Mouse (Mus musculus) cerebellum, postnatal 14 days (tissue): ENCODE data around the gene Gca.
A peak's percentile ranks its signal among the peaks of the same experiment; 100 is the strongest.

Source experiments
- DNase-seq, 2 experiments: peaks; one replicate each; pipeline ENCODE4 v3.0.0; 2021; ENCODE audit warnings: mixed read lengths in 2 of 2

The Gca gene

GRCm38 (mm10) chr2:62664135-62664670, at the start of gene Gca:
Gene Gca (plus strand): TSS chr2:62664285.
- peak; percentile 87 to 94 for DNase-seq

- no peak for DNase-seq
Measured at GRCm38 (mm10) chr2:62618934-62619341, 45.1 kb upstream of the Gca start.

GRCm38 (mm10) chr2:62619679-62620078, 44.4 kb upstream of the Gca start:
- DNase-seq, result no peak

- DNase-seq, result peak in 1 of 2 experiments; percentile 13
Measured at GRCm38 (mm10) chr2:62623024-62623441, 41.1 kb upstream of the Gca start.

GRCm38 (mm10) chr2:62627728-62628127, 36.4 kb upstream of the Gca start:
- peak; percentile 16 to 51 for DNase-seq

- no peak for DNase-seq
Measured at GRCm38 (mm10) chr2:62628356-62628755, 35.7 kb upstream of the Gca start.

GRCm38 (mm10) chr2:62630446-62630845, 33.6 kb upstream of the Gca start:
- peak; percentile 44 to 58 for DNase-seq

GRCm38 (mm10) chr2:62639869-62640268, 24.2 kb upstream of the Gca start:
- DNase-seq, result no peak

GRCm38 (mm10) chr2:62643405-62644305, 20.4 kb upstream of the Gca start:
- DNase-seq, result peak; percentile 23 to 55

GRCm38 (mm10) chr2:62644891-62645290, 19.2 kb upstream of the Gca start:
- DNase-seq, result no peak

- DNase-seq, result no peak
Measured at GRCm38 (mm10) chr2:62645475-62645874, 18.6 kb upstream of the Gca start.

GRCm38 (mm10) chr2:62646014-62646645, 18.0 kb upstream of the Gca start, which contains the start of gene Ifih1:
Gene Ifih1 (minus strand): TSS chr2:62646255.
- peak; percentile 21 to 27 for DNase-seq

- DNase-seq, result no peak
Measured at GRCm38 (mm10) chr2:62646671-62647289, 17.3 kb upstream of the Gca start.

GRCm38 (mm10) chr2:62651890-62652289, 12.2 kb upstream of the Gca start:
- no peak for DNase-seq

- no peak for DNase-seq
Measured at GRCm38 (mm10) chr2:62652466-62652865, 11.6 kb upstream of the Gca start.

- DNase-seq, result peak; percentile 79 to 80
Measured at GRCm38 (mm10) chr2:62654519-62655338, 9.4 kb upstream of the Gca start.

GRCm38 (mm10) chr2:62656072-62656471, 8.0 kb upstream of the Gca start:
- DNase-seq, result no peak

- no peak for DNase-seq
Measured at GRCm38 (mm10) chr2:62660565-62660964, 3.5 kb upstream of the Gca start.

- DNase-seq, result no peak
Measured at GRCm38 (mm10) chr2:62662560-62662959, 1.5 kb upstream of the Gca start.

GRCm38 (mm10) chr2:62664839-62665238, 754 bp downstream of the Gca start:
- DNase-seq, result no peak

GRCm38 (mm10) chr2:62665536-62665935, 1.5 kb downstream of the Gca start:
- DNase-seq, result no peak

GRCm38 (mm10) chr2:62669848-62670247, 5.8 kb downstream of the Gca start:
- DNase-seq, result no peak
